Mouse (Mus musculus) myocyte (in vitro differentiated cells): ENCODE measurements around the gene Mfsd6l. TPM values are rescaled to one million over a fixed set of nuclear protein-coding genes. Genes with fewer than 3 reads are reported as not detected.

Experiments used
- H3K27me3 ChIP-seq: one replicate; pipeline ENCODE4 v1.6.1; 2011; ENCODE audit not compliant: control insufficient read depth, insufficient read depth, insufficient read length
- H3K36me3 ChIP-seq: one replicate; pipeline ENCODE4 v1.6.1; 2011; ENCODE audit not compliant: control insufficient read depth, insufficient read depth
- H3K4me2 ChIP-seq: one replicate; pipeline ENCODE4 v1.6.1; 2011; ENCODE audit warnings: low read depth, control low read depth
- H3K4me3 ChIP-seq: one replicate; pipeline ENCODE4 v1.5.1; 2011; ENCODE audit warnings: mild to moderate bottlenecking, control low read depth, moderate library complexity
- H3K79me2 ChIP-seq: one replicate; pipeline ENCODE4 v1.6.1; 2011; ENCODE audit not compliant: control insufficient read depth, insufficient read depth
- H3ac ChIP-seq: one replicate; pipeline ENCODE4 v1.6.1; 2011; ENCODE audit not compliant: control insufficient read depth, insufficient read length
- CEBPB ChIP-seq: IDR thresholded peaks from 2 replicates; pipeline ENCODE4 v1.6.1; 2011; ENCODE audit warnings: mild to moderate bottlenecking, moderate library complexity; ENCODE audit not compliant: poor library complexity, insufficient read depth, severe bottlenecking
- E2F4 ChIP-seq: IDR thresholded peaks from one replicate; pipeline ENCODE4 v1.6.1; 2011; ENCODE audit warnings: mild to moderate bottlenecking, control low read depth, moderate library complexity; ENCODE audit not compliant: insufficient read depth
- MAX ChIP-seq: IDR thresholded peaks from one replicate; pipeline ENCODE4 v1.6.1; 2011; ENCODE audit warnings: low read depth, mild to moderate bottlenecking, control low read depth
- MYOD1 ChIP-seq, 3 experiments: IDR thresholded peaks; one replicate each; pipeline ENCODE4 v1.6.1; 2011; ENCODE audit warnings: control low read depth in 2 of 3, low read depth in 2 of 3, mild to moderate bottlenecking in 2 of 3, moderate library complexity in 1 of 3; ENCODE audit not compliant: insufficient read length in 2 of 3, control insufficient read depth in 1 of 3
- MYOG ChIP-seq, 3 experiments: IDR thresholded peaks; one replicate each; pipeline ENCODE4 v1.6.1; 2011; ENCODE audit warnings: control low read depth in 2 of 3, low read depth in 2 of 3, mild to moderate bottlenecking in 2 of 3; ENCODE audit not compliant: insufficient read length in 2 of 3, control insufficient read depth in 1 of 3, insufficient read depth in 1 of 3
- POLR2A ChIP-seq: IDR thresholded peaks from one replicate; pipeline ENCODE4 v1.6.1; 2011; ENCODE audit warnings: low read depth, mild to moderate bottlenecking, control low read depth, moderate library complexity; ENCODE audit not compliant: insufficient read length
- POLR2AphosphoS2 ChIP-seq: IDR thresholded peaks from one replicate; pipeline ENCODE4 v1.6.1; 2011; ENCODE audit warnings: low read depth, control low read depth; ENCODE audit not compliant: insufficient read length
- REST ChIP-seq: IDR thresholded peaks from one replicate; pipeline ENCODE4 v1.6.1; 2011; ENCODE audit warnings: mild to moderate bottlenecking, control low read depth, moderate library complexity; ENCODE audit not compliant: insufficient read depth, insufficient read length
- SRF ChIP-seq: IDR thresholded peaks from one replicate; pipeline ENCODE4 v1.6.1; 2011; ENCODE audit warnings: low read depth; ENCODE audit not compliant: control insufficient read depth, insufficient read length
- TCF12 ChIP-seq: IDR thresholded peaks from one replicate; pipeline ENCODE4 v1.6.1; 2011; ENCODE audit warnings: mild to moderate bottlenecking, control low read depth; ENCODE audit not compliant: poor library complexity, insufficient read depth, severe bottlenecking
- TCF3 ChIP-seq: IDR thresholded peaks from one replicate; pipeline ENCODE4 v1.6.1; 2011; ENCODE audit warnings: low read depth, control low read depth; ENCODE audit not compliant: insufficient read length
- USF1 ChIP-seq: IDR thresholded peaks from one replicate; pipeline ENCODE4 v1.6.1; 2011; ENCODE audit warnings: low read depth, mild to moderate bottlenecking, control low read depth, moderate library complexity
- polyA plus RNA-seq: library from polyadenylated mRNA; unstranded; fragments of >200 nt; fragmentation: generic; extraction: Trizol; gene quantifications from one replicate; pipeline ENCODE4 v1.2.1, GENCODE M21; 2012; ENCODE audit warnings: missing spikeins

Gene Mfsd6l
- polyA plus RNA-seq, 1 experiment: not detected

GRCm38 (mm10) chr11:68519362-68519761, 36.6 kb upstream of the Mfsd6l start:
- no peaks in the 10 kb centered on the region for H3K36me3 ChIP-seq
- H3K4me2 ChIP-seq: no peak overlapping the region
- no peak overlapping the region for H3ac ChIP-seq
- H3K79me2 ChIP-seq: no peaks in the 10 kb centered on the region
- TF ChIP-seq TCF12: no peak
- no peaks in the 10 kb centered on the region for H3K27me3 ChIP-seq
- no peak overlapping the region for H3K4me3 ChIP-seq

GRCm38 (mm10) chr11:68519815-68520214, 36.2 kb upstream of the Mfsd6l start:
- no peaks in the 10 kb centered on the region for H3K79me2 ChIP-seq
- H3ac ChIP-seq: no peak overlapping the region
- TF ChIP-seq E2F4 (no peak), SRF (no peak), TCF3 (no peak), MYOD1 (IDR thresholded peaks at IDR 0.05; ENCODE audit: control insufficient read depth in 1 of 3, insufficient read length in 2 of 3, low read depth in 2 of 3) (no peak), MAX (no peak), TCF12 (no peak), CEBPB (no peak), USF1 (no peak), POLR2A (no peak), MYOG (IDR thresholded peaks at IDR 0.05; ENCODE audit: control insufficient read depth in 1 of 3, insufficient read depth in 1 of 3, insufficient read length in 2 of 3, low read depth in 2 of 3) (no peak), POLR2AphosphoS2 (no peak), REST (no peak)
- H3K36me3 ChIP-seq: no peaks in the 10 kb centered on the region
- H3K4me3 ChIP-seq: no peak overlapping the region
- no peaks in the 10 kb centered on the region for H3K27me3 ChIP-seq
- H3K4me2 ChIP-seq: no peak overlapping the region

- Histone ChIP-seq H3K36me3 (no peaks in the 10 kb centered on the region), H3K79me2 (no peaks in the 10 kb centered on the region), H3K27me3 (peaks cover 3% of the 10 kb centered on the region), H3K4me3 (no peak overlapping the region), H3ac (no peak overlapping the region), H3K4me2 (no peak overlapping the region)
- TF ChIP-seq SRF: no peak
- no peak for TF ChIP-seq USF1
- TF ChIP-seq MYOD1 (IDR thresholded peaks at IDR 0.05; ENCODE audit: control insufficient read depth in 1 of 3, insufficient read length in 2 of 3, low read depth in 2 of 3): no peak
Observed at GRCm38 (mm10) chr11:68520439-68520838, 35.5 kb upstream of the Mfsd6l start.

- Histone ChIP-seq H3K4me3 (no peak overlapping the region), H3K4me2 (no peak overlapping the region), H3ac (no peak overlapping the region), H3K79me2 (no peaks in the 10 kb centered on the region), H3K36me3 (no peaks in the 10 kb centered on the region), H3K27me3 (peaks cover 7% of the 10 kb centered on the region)
- TF ChIP-seq TCF12: no peak
- TF ChIP-seq REST: no peak
- no peak for TF ChIP-seq USF1
- no peak for TF ChIP-seq MYOG (IDR thresholded peaks at IDR 0.05; ENCODE audit: control insufficient read depth in 1 of 3, insufficient read depth in 1 of 3, insufficient read length in 2 of 3, low read depth in 2 of 3)
- no peak for TF ChIP-seq E2F4
Observed at GRCm38 (mm10) chr11:68521352-68521751, 34.6 kb upstream of the Mfsd6l start.

DNA sequence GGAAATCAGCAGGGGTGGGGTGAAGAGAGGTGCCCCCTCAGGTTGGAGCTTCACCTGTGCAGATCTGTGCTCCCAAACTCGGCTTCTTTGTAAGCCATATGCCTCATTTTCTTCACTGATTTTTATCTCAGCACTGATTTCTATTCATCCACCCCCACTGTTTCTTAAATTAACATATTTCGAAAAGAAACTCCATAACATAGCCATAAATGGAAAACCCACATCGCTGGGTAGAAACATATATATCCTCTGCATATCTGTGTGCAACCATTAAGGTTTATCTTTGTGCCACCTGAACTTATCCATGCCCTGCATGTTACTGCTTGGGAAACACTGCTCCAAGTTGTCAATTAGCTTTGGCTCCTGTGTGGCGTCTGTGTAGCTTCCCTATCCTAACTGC, 29.5 kb upstream of the Mfsd6l start:
- H3K4me2 ChIP-seq: no peak overlapping the region
- H3K27me3 ChIP-seq: peaks cover 34% of the 10 kb centered on the region
- no peak for TF ChIP-seq TCF12
- TF ChIP-seq E2F4: no peak
- TF ChIP-seq TCF3: no peak
- no peak for TF ChIP-seq MYOG (IDR thresholded peaks at IDR 0.05; ENCODE audit: control insufficient read depth in 1 of 3, insufficient read depth in 1 of 3, insufficient read length in 2 of 3, low read depth in 2 of 3)
- no peak for TF ChIP-seq REST
- TF ChIP-seq SRF: no peak
- TF ChIP-seq POLR2AphosphoS2: no peak
- no peak for TF ChIP-seq MAX
- TF ChIP-seq POLR2A: no peak
- TF ChIP-seq CEBPB: no peak
- no peak for TF ChIP-seq MYOD1 (IDR thresholded peaks at IDR 0.05; ENCODE audit: control insufficient read depth in 1 of 3, insufficient read length in 2 of 3, low read depth in 2 of 3)
- TF ChIP-seq USF1: no peak
- H3ac ChIP-seq: no peak overlapping the region
- no peaks in the 10 kb centered on the region for H3K79me2 ChIP-seq
- no peak overlapping the region for H3K4me3 ChIP-seq
- no peaks in the 10 kb centered on the region for H3K36me3 ChIP-seq
